Mouse (Mus musculus): ENCODE data around the gene Lmtk2. TPM values are rescaled to one million over a fixed set of nuclear protein-coding genes. Genes with fewer than 3 reads are reported as not detected.

The Lmtk2 gene
- total and polyA plus RNA-seq, 3 experiments = 12.6 to 14.8 TPM; not detected in 1

DNA sequence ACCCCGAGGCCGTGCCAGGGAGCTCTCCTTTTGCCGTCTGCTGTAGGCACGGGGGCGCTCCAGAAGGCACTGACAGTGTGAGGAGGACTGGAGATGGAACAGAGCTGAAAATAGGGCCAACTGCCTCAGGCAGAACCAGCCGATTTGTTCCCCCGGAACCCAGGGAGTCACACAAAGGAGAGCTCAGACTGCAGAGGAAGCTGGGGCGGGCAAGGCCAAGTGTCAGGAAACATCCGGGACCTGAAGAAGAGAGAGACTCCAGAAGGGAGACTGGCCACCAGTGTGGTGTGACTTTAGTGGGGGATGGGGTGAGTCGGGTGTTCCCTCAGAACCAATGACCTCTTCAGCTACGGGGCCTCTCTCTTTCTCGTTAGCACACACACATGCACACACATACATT, 119.1 kb downstream of the Lmtk2 start:
- no peaks in the 10 kb centered on the region for H3K79me2 ChIP-seq (ENCODE audit: control insufficient read depth, insufficient read depth, low read length, poor library complexity)
- no peaks in the 10 kb centered on the region; a peak in 1 of 4 replicates for H3K36me3 ChIP-seq (ENCODE audit: control insufficient read depth in 1 of 2, insufficient read depth in 2 of 2, low read length in 2 of 2)
- H3K27ac ChIP-seq (ENCODE audit: control insufficient read depth, low read depth, low read length) = no peak overlapping the region
- no peaks in the 10 kb centered on the region for H3K9me3 ChIP-seq (replicated peaks; ENCODE audit: insufficient read depth, low read length)
- H3K9ac ChIP-seq (ENCODE audit: control insufficient read depth, low read depth, low read length, poor library complexity, severe bottlenecking) = no peak overlapping the region
- TF ChIP-seq CHD2 (IDR thresholded peaks at IDR 0.05; ENCODE audit: low read length) (no peak), TBP (IDR thresholded peaks at IDR 0.05; ENCODE audit: low read depth, low read length) (no peak), MAX (IDR thresholded peaks at IDR 0.05; ENCODE audit: low read length) (no peak), E2F4 (IDR thresholded peaks at IDR 0.05; ENCODE audit: borderline replicate concordance, low read depth, low read length) (no peak), USF1 (IDR thresholded peaks at IDR 0.05; ENCODE audit: low read depth, low read length) (no peak)
- H3K4me3 ChIP-seq (ENCODE audit: control insufficient read depth in 1 of 2, insufficient read depth in 1 of 2, low read depth in 2 of 2, low read length in 2 of 2) = no peak overlapping the region
- peaks cover 0 to 15% of the 10 kb centered on the region in 2 experiments; a peak in 2 of 4 replicates for H3K4me1 ChIP-seq (ENCODE audit: control insufficient read depth in 1 of 2, insufficient read depth in 2 of 2, low read length in 2 of 2)
- no peaks in the 10 kb centered on the region for H3K27me3 ChIP-seq (ENCODE audit: control insufficient read depth in 1 of 2, insufficient read depth in 2 of 2, low read length in 2 of 2)
- no peak for DNase-seq (ENCODE audit: low read depth, low spot score)

DNA sequence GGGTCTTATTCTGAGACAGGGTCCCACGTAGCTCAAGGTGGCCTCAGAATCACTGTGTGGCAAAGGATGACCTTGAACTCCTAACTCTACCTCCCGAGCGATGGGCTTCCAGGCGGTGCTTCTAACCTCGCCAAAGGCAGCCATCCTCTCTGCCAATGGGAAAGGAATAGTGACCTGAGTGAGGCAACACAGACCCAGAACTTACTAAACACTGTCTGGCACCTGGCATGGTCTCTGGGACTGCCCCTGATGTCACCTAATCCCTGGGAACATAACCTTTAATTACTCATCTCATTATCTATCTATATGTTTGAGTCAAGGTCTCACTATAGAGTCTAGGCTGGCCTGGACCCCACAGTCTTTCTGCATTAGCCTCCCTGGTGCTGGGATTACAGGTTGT, 119.7 kb downstream of the Lmtk2 start:
- no peaks in the 10 kb centered on the region for H3K27me3 ChIP-seq (ENCODE audit: control insufficient read depth in 1 of 2, insufficient read depth in 2 of 2, low read length in 2 of 2)
- no peak overlapping the region for H3K9ac ChIP-seq (ENCODE audit: control insufficient read depth, low read depth, low read length, poor library complexity, severe bottlenecking)
- peaks cover 0 to 17% of the 10 kb centered on the region in 2 experiments; a peak in 2 of 4 replicates for H3K4me1 ChIP-seq (ENCODE audit: control insufficient read depth in 1 of 2, insufficient read depth in 2 of 2, low read length in 2 of 2)
- H3K9me3 ChIP-seq (replicated peaks; ENCODE audit: insufficient read depth, low read length) = no peaks in the 10 kb centered on the region
- DNase-seq (ENCODE audit: low read depth, low spot score) = no peak
- no peaks in the 10 kb centered on the region; a peak in 1 of 4 replicates for H3K36me3 ChIP-seq (ENCODE audit: control insufficient read depth in 1 of 2, insufficient read depth in 2 of 2, low read length in 2 of 2)
- H3K4me3 ChIP-seq (ENCODE audit: control insufficient read depth in 1 of 2, insufficient read depth in 1 of 2, low read depth in 2 of 2, low read length in 2 of 2) = no peak overlapping the region
- TF ChIP-seq USF1 (IDR thresholded peaks at IDR 0.05; ENCODE audit: low read depth, low read length) = no peak
- TF ChIP-seq MAX (IDR thresholded peaks at IDR 0.05; ENCODE audit: low read length) = no peak
- no peak for TF ChIP-seq NELFE (IDR thresholded peaks at IDR 0.05; ENCODE audit: low read depth, low read length)
- no peak for TF ChIP-seq UBTF (IDR thresholded peaks at IDR 0.05; ENCODE audit: borderline replicate concordance, insufficient read depth, low read depth, low read length)
- TF ChIP-seq ELF1 (IDR thresholded peaks at IDR 0.05; ENCODE audit: low read depth, low read length) = no peak
- no peak for TF ChIP-seq ZMIZ1 (IDR thresholded peaks at IDR 0.05; ENCODE audit: low read depth, low read length)
- no peak for TF ChIP-seq MXI1 (IDR thresholded peaks at IDR 0.05; ENCODE audit: low read depth, low read length)
- TF ChIP-seq ZNF384 (IDR thresholded peaks at IDR 0.05; ENCODE audit: low read depth, low read length) = no peak
- TF ChIP-seq POLR2AphosphoS5 (IDR thresholded peaks at IDR 0.05; ENCODE audit: borderline replicate concordance, low read depth, low read length) = no peak
- TF ChIP-seq CHD1 (IDR thresholded peaks at IDR 0.05; ENCODE audit: low read depth, low read length) = no peak
- TF ChIP-seq CHD2 (IDR thresholded peaks at IDR 0.05; ENCODE audit: low read length) = no peak
- no peaks in the 10 kb centered on the region for H3K79me2 ChIP-seq (ENCODE audit: control insufficient read depth, insufficient read depth, low read length, poor library complexity)
- no peak overlapping the region for H3K27ac ChIP-seq (ENCODE audit: control insufficient read depth, low read depth, low read length)

GRCm38 (mm10) chr5:144221305-144221704, 121.1 kb downstream of the Lmtk2 start:
- H3K27me3 ChIP-seq (ENCODE audit: control insufficient read depth in 1 of 2, insufficient read depth in 2 of 2, low read length in 2 of 2) = no peaks in the 10 kb centered on the region
- H3K4me3 ChIP-seq (ENCODE audit: control insufficient read depth in 1 of 2, insufficient read depth in 1 of 2, low read depth in 2 of 2, low read length in 2 of 2) = no peak overlapping the region
- H3K36me3 ChIP-seq (ENCODE audit: control insufficient read depth in 1 of 2, insufficient read depth in 2 of 2, low read length in 2 of 2) = no peaks in the 10 kb centered on the region; a peak in 1 of 4 replicates
- no peak overlapping the region for H3K27ac ChIP-seq (ENCODE audit: control insufficient read depth, low read depth, low read length)
- H3K9ac ChIP-seq (ENCODE audit: control insufficient read depth, low read depth, low read length, poor library complexity, severe bottlenecking) = no peak overlapping the region
- no peaks in the 10 kb centered on the region for H3K79me2 ChIP-seq (ENCODE audit: control insufficient read depth, insufficient read depth, low read length, poor library complexity)
- no peaks in the 10 kb centered on the region for H3K9me3 ChIP-seq (replicated peaks; ENCODE audit: insufficient read depth, low read length)
- DNase-seq (ENCODE audit: low read depth, low spot score) = no peak
- peaks cover 0 to 11% of the 10 kb centered on the region in 2 experiments; a peak in 2 of 4 replicates for H3K4me1 ChIP-seq (ENCODE audit: control insufficient read depth in 1 of 2, insufficient read depth in 2 of 2, low read length in 2 of 2)
- TF ChIP-seq CTCF (IDR thresholded peaks at IDR 0.05 in 2 of 3, conservative IDR thresholded peaks at IDR 0.05 in 1 of 3; ENCODE audit: control insufficient read depth in 1 of 3, insufficient read depth in 1 of 3, low read depth in 2 of 3, low read length in 3 of 3, poor library complexity in 1 of 3, severe bottlenecking in 1 of 3) (no peak), NRF1 (IDR thresholded peaks at IDR 0.05; ENCODE audit: insufficient read depth, low read depth, low read length, poor library complexity, severe bottlenecking) (no peak), NELFE (IDR thresholded peaks at IDR 0.05; ENCODE audit: low read depth, low read length) (no peak), USF2 (IDR thresholded peaks at IDR 0.05; ENCODE audit: borderline replicate concordance in 1 of 2, insufficient read depth in 1 of 2, low read depth in 1 of 2, low read length in 2 of 2) (no peak)
